ENCODE assay signal across 1 mouse cellular context in the genomic region with DNA sequence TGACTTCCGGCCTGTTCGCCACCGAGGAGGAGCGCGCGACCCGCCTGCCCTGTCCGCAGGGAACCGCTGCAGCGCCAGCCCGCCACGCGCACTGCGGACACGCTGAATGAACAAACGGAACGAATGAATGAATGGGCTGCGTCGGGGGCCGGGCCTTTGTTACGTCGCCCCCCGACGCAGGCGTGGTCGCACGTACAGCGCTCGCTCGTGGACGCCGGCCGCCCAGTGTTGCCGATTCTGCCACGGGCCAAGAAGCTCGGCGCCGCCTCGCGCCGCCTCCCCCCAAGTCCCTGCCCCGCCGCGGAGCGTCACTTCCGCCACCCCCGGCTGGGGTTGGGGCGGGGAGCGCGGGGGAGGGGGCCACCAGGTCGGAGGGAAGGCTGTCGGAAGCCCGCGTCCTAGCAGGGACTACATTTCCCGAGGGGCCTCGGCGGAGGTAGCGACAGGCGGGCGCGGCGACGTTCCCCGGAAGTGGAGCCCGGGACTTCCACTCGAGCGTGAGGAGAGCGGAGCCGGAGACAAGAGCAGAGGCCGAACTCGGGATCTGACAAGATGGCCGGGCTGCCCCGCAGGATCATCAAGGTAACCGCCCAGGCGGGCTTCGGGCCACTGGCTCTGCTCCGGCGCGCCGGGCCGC.
TF ChIP-seq lines count a peak whose summit lies in the region.

A gene (plus strand): TSS at position 490 of the 637 bp plus-strand sequence.

TF ChIP-seq in CH12.LX, 34 proteins besides CTCF, POLR2A, EP300 and RAD21 (continued from another document):
- no peak for TF ChIP-seq PAX5 (IDR thresholded peaks at IDR 0.05; ENCODE audit: low read length)
- TF ChIP-seq GABPA (IDR thresholded peaks at IDR 0.05; ENCODE audit: insufficient replicate concordance, low read depth, low read length) = peak; percentile 12; the same call in 1 of the 2 replicates
- TF ChIP-seq CHD1 (IDR thresholded peaks at IDR 0.05; ENCODE audit: low read depth, low read length) = no peak
- TF ChIP-seq IRF4 (IDR thresholded peaks at IDR 0.05; ENCODE audit: low read depth, low read length) = no peak; the same call in 1 of the 2 replicates
- peak; percentile 91 for TF ChIP-seq SIN3A (IDR thresholded peaks at IDR 0.05; ENCODE audit: low read length)
- TF ChIP-seq ZMIZ1 (IDR thresholded peaks at IDR 0.05; ENCODE audit: low read depth, low read length) = peak; percentile 90
- peak; percentile 72 for TF ChIP-seq BHLHE40 (IDR thresholded peaks at IDR 0.05; ENCODE audit: low read depth, low read length)
- TF ChIP-seq MAZ (IDR thresholded peaks at IDR 0.05; ENCODE audit: low read depth, low read length) = peak; percentile 99
- TF ChIP-seq MYC (IDR thresholded peaks at IDR 0.05; ENCODE audit: low read depth, low read length) = peak; percentile 89
- TF ChIP-seq NELFE (IDR thresholded peaks at IDR 0.05; ENCODE audit: low read depth, low read length) = peak; percentile 90
- TF ChIP-seq USF1 (IDR thresholded peaks at IDR 0.05; ENCODE audit: low read depth, low read length) = no peak
- TF ChIP-seq ZNF384 (IDR thresholded peaks at IDR 0.05; ENCODE audit: low read depth, low read length) = 0 out of 2 replicates have a peak, but pooled peaks have one; percentile 15
- no peak for TF ChIP-seq MAFK (IDR thresholded peaks at IDR 0.05; ENCODE audit: insufficient replicate concordance, low read length)
- no peak; the same call in 1 of the 2 replicates for TF ChIP-seq ETS1 (conservative IDR thresholded peaks at IDR 0.05; ENCODE audit: low read depth, low read length)
- peak; percentile 65; the same call in 1 of the 2 replicates for TF ChIP-seq TBP (conservative IDR thresholded peaks at IDR 0.05; ENCODE audit: low read depth, low read length)
- 0 out of 2 replicates have a peak, but pooled peaks have one; percentile 55 for TF ChIP-seq UBTF (IDR thresholded peaks at IDR 0.05; ENCODE audit: low read depth, low read length)
- peak; percentile 95 for TF ChIP-seq MXI1 (IDR thresholded peaks at IDR 0.05; ENCODE audit: low read depth, low read length)
- peak; percentile 60 for TF ChIP-seq MEF2A (IDR thresholded peaks at IDR 0.05; ENCODE audit: borderline replicate concordance, low read depth, low read length)
- no peak for TF ChIP-seq SMC3 (IDR thresholded peaks at IDR 0.05; ENCODE audit: low read depth, low read length)
TF ChIP-seq in CH12.LX: peak in this region for 21.
